Mouse (Mus musculus) embryo, embryonic 10 days (tissue): Measurements from ENCODE around the gene Synpo2.
"Not testable (repeated sequence)": the region's sequence is repeated elsewhere in the genome, so short reads cannot be mapped to it uniquely, and the experiment has no call there.

Experiments
- DNase-seq: peaks from one replicate; pipeline ENCODE4 v3.0.0-alpha.2; 2015; ENCODE audit warnings: low spot score

The Synpo2 gene

DNA sequence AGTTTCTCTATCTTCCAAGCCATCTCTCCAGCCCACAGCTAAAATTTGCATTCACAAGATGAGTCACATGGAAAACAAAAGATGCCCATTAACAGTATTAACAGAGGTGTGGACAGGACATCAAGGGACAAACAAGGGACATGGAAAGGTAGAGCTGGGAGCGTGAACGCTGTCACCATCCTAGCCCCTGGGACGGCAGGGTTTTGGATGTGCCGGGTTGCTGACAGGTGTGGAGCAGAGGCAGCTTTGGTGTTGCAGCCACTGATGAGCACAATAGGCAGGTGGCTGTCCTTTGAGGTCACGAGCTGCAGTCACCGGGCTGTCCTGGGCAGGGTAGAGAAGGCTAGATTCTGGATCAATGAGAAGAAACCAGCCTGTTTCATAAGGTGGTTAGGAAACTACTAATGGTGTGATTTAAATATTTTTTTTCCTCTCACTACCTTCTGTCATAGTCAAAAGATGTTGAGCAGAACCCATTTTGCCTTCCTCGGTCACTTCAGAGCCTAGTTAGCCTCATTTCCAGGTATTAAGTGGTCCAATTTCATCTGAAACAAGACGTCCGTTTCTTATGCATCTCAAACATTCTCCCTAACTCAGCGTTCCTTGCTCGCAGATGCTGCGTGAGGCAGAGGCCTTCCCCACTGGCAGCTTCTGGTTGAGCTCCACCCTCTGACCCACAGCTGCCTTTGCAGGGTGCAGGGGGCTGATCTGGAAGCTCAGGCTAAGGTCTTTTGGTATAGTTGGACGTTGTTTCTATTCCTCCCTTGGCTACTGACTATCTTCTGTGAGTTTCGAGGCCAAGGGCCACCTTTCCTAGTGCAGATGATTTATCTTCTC is 105.4 kb downstream of the Synpo2 start:
- DNase-seq, result no peak

DNA sequence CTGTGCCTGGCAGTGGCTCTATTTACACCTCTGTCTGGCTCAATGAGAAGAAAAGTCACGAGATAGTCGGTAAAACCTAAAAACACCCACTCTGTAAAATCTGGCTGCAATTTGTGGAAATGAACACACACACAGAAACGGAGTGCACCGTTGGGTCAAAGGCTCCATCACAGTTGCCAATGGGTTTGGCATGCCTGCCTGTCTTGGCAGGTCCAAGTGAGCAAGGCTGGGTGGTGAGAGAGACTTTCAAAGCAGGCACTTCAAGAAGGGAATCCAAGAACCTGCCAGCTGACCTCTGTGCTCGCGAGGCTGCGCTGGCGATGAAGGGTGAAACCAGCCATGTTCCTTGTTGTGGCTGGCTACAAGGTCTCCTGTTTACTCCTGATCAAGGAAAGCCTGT is 107.2 kb downstream of the Synpo2 start:
- no peak for DNase-seq

DNA sequence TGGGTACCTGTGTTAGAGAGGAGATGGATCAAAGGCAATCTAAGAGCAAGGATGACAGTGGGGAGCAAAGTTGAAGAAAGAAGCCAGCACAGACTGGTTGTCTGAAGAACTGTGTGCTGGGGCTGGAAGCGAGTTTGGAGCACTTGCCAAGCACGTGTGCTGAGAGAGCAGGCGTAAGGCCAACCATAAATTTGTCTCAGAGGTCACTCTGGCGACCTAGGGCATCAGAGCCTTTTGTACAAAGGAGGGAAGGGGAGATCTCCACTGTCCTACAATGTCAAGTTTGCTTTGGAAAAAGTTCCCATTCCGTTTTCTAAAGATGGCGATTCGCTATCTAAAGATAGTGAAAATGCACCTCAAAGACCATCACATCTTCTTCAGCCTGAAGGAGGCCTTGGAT is 107.9 kb downstream of the Synpo2 start:
- peak; percentile 20 for DNase-seq

DNA sequence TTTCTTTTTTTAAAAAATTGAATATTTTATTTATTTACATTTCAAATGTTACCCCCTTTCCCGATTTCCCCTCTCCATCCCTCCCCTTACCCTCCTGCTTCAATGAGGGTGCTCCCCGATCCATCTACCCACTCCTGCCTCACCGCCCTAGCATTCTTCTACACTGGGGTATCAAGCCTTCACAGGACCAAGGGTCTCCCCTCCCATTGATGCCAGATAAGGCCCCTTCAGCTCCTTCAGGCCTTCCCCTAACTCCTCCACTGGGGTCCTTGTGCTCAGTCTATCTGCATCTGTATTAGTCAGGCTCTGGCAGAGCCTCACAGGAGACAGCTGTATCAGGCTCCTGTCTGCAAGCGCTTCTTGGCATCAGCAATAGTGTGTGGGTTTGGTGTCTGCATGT is 109.2 kb downstream of the Synpo2 start:
- not testable (repeated sequence) for DNase-seq

DNA sequence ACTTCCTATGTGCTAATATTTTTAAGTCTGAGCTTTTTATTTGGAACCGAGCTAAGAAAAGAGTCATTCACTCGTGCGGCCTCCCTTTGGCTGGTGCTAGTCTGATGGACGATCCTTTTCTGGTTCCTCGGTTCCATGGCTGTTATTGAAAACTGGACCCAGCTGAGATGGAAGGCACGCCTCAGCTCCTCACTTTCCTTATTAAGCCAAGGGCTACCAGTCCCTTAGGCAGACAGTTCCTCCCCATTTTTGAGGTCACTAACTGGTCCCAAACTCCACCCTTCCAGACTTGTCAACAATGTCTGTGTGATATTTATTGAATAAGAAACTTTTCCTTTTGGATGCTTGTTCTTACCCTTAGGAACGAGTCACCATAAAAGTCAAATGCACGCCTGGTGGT is 112.1 kb downstream of the Synpo2 start:
- no peak for DNase-seq

DNA sequence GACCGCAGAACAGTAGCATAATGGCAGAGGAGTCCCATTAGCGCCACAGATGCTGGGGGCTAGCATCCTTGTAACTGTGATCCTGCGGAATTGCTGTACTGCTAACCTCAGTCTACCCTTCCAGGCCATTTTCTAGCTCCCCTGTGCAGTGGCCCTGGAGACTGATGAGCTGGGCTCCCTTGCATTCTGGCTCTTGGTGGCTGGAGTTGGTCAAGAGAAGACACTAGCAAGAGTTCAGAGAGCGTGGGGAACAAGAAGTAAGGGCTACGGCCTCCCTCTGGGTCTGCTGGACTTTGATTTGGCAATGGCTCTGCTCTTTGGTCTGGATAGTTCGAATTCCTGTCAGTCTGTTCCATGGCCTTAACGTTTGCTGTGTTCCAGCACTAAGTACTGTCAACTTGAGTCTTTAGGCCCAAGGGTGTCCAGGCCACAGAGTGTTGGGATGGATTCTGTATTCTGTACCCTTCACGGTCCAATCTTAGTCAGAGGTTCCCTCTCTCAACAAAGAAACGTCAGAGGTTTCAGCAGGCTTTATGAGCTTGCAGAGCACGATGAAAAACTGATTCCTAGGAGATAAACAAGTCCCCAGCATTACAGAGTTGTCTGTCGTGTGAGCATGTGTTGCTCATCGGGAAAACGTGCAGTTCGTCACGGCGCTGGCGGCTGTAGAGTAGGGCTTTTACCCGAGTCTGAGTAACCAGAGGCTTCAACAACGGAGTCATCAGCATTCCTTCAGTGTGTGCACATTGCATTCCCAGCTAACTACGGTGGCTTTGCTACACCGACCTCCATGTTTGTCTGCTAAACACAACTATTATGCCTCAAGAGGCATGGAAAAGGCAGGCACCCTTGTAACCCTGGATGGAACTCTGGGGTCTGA is 113.6 kb downstream of the Synpo2 start:
- no peak for DNase-seq

DNA sequence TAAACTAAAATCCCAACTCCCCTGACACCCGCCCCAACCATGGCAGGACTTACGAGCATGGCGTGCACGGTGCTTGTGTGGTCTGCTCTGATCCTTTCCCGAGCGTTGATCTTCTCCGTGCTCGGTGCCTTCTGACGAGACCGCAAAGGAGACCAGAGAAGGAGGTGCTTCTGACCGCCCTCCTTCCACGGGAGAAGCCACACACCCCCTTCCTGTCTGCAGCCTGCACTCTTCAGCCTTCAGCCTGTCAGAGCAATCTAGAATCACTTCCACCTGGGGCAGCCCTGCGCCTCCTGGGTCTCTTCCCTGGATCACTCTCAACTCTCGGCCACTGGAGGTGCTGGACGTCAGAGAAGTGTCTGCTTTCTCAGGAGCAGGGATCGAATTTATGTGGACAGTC is 119.0 kb downstream of the Synpo2 start:
- DNase-seq, result peak; percentile 36

DNA sequence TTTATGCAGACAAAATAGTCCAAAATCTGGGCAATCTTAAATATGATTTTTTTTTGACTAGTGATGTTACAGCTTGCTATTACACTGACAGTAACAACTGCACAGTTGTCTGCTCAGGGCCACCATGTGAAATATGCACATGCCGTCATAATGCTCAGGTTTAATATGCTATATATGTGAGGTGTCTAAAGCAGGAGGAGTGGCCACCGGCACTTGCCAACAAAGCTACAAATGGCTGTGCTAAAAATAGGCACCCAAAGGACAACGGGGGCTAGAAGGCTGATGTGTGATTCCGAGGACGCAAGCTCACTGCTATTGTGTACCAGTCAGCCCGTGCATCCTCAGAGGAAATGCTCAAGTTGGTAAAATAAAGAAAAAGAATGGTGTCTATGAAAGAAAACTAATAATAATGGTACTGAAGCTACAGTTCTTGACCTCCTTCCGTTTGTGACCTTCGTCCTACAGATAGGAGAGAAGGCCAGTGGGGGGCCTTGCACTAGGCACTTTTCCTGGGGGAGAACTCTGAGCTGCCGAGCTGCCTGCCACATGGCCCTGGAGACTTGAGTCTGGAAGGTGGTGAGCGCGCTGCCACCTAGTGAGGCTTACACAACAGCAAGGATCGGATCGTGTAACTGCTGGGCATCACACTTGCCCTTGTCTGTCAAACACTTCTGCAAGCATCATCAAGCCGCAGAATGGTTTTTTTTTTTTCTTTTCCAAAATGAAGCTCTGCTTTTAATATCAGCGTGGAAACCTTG is 120.0 kb downstream of the Synpo2 start:
- peak; percentile 66 for DNase-seq

DNA sequence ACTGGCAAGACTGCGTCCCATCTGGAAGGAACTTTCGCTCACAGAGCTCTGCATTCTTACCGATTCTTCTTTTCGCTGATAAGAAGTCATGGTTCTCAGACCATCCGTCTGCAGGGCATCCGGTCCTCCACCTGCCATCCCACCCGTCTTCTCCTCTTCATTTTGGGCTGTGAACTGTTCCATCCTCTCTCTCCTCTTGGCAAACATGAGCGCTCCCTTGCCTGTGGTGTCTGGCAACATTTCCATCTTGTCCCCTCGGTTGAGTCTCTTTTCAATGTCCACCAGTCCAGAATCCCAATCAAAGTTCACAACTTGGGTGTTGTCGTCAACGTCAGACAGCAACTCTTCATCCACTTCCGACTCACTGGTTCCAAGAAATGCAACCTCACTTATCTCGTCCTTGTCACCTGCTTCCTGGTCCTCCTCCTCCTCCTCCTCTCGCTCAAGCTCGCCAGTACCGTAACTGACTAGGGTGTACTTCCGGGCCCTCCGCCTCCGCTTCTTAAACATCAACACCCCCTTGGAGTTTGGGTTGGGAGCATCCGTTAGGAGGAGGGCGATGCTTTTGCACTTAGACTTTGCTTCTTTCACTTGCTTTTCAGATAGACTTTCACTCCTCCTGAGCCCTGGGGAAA is 121.8 kb downstream of the Synpo2 start:
- no peak for DNase-seq

DNA sequence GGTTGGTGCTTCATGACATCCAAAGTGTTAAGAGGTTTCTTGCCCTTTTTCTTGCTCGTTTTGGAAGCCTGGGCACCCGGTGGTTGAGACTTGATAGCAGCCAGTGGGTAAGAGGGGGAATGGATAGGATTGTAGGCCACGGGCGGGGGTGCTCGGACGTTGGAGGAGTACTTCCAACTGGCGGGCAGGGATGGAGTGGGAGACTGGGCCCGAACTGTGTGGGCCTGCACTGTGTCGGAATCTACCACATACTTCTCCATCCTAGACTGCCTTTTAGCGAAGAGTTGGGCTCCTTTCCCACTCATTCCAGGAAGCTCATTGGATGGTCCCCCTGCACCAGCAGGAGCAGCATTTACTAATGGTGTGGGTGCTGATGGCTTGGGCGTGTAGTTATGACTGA is 123.2 kb downstream of the Synpo2 start:
- no peak for DNase-seq

DNA sequence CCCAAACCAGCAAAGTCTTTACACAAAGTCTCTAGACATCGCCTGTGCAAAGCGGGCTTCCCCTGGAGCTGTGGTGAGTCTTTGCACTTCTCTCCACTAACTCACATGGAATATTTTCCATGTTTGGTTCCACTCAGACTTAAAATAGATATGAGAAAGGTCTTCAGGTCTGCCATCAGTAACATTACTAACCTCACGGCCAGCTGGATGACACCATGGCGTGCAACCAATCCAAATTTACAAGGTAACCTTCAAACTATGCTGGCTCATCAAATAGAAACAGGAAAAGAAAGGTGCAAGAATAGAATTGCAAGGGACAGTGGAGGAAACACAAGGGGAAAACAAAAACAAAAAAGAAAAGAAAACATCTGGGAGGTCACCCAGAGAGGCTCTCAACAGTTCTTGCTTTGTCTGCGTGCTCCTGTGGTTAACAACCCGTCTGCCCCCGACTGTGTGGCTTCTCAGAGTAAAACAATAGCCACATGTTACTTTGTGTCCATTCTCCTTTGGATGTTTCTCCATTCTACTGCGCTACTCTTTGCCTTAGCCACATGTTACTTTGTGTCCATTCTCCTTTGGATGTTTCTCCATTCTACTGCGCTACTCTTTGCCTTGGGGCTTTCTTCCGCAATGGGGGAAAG is 124.8 kb downstream of the Synpo2 start:
- no peak for DNase-seq

DNA sequence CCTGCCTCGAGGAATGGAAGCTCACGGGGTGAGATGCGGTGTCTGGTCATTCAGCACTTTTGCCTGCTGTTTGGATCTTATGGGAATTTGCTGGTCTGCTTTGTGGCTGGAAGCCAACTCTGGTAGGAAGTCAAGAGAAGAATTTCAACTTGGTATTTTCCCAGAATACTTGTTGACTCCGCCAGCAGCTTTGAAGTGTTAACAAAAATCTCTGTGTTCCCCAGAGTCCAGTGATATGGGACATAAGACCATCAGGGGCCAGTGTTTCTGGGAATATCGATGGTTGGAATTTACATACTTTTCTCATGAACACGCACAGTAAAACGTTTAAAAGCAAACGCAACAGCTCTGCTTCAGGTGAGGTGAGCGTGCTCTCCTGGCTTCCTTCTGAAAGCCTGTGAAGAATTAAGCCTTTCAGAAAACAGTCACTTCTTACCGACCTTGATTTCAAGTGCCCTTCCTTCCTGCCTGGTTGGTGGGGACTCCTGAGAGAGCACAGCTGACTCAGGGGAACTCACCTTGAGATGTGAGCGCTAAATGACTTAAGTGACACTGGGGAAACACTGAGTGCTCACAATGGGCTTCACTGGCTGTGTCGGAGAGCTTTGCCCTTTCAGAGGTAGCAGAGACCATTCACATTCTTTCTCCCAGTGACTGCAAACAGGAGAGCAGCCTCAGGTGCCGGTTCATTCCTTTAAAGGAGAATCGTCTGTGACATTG is 128.0 kb downstream of the Synpo2 start:
- no peak for DNase-seq

DNA sequence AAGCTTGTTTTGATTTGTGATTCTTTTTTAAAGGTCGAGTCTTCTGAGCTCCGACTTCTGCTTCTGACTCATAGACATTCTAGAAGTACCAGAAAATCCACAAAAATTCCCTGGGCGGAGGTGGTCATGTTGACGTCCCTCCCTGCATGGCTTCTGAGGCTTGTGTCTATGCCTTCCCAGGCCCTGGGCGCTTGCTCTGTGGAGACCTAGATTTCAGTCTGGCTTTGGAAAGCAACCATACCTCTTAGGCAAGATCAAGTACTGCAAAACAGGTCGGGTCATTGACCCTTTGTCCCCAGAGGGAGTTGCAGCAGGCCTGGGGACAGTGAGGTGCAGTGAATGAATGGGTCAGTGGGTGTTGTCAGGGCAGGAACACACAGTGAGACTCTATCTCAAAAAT is 131.6 kb downstream of the Synpo2 start:
- DNase-seq, result no peak

DNA sequence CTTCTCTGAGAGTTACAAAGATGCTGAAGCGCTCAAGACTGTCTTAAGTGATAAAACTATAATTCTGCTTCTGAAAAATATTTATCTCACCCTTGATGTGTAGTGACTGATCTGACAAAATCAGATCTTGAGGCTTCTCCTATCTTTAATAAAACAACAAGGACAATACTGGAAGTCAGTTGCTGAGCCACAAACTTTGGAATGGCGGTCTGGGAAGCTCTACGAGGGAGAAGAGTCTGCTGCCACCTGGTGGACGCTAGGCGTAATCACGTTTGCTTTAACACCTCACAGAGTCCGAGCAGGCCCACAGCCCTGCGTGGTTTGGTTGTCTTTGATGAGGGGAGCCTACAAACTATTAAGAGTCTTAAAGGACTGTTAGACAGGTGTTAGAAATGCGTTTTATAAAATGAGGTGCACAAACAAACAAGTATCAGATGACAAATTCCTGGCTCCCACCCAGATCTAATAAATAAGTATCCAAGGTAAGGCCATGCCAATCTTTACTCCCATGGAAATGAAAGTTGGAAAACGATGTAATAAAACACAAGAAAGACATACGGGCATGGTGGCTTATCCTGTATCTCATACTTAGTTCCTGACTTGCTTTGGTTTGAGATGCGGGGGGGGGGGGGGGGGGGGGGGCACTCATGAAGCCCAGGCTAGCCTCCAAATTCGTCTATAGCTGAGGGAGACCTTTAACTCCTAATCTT is 132.6 kb downstream of the Synpo2 start:
- DNase-seq, result peak; percentile 94

DNA sequence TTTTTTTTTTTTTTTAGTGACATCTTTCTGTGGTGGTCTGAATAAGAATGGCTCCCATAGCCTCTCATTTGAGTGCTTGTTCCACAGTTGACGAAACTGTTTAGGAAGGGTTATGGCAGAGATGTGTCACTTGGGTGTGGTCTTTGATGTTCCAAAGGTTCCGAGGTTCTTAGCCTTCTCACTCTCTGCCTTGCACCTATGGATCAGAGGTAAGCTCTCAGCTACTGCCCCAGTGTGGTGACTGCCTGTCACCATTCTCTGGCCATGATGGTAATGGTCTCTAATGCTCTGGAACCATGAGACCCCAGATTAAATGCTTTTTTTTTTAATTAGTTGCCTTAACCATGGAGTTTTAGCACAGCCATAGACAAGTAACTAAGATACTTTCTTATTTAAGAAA is 134.2 kb downstream of the Synpo2 start:
- no peak for DNase-seq

DNA sequence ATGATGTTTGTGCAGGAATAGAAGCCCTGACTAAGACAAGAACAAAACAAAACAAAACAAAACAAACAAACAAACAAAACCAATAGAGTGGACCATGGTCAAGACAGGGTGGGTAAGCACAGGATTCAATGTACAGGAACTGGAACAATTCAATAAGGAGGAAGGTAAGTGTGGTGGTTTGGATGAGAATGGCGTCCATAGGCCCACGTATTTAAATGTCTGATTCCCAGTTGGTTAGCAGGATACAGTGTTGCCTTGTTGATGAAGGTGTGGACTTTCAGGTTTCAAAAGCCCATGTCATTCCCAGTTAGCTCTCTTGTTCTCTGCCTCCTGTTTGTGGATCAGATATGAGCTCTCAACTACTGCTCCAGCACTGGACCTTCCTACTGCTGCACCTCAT is 140.8 kb downstream of the Synpo2 start:
- DNase-seq, result no peak

DNA sequence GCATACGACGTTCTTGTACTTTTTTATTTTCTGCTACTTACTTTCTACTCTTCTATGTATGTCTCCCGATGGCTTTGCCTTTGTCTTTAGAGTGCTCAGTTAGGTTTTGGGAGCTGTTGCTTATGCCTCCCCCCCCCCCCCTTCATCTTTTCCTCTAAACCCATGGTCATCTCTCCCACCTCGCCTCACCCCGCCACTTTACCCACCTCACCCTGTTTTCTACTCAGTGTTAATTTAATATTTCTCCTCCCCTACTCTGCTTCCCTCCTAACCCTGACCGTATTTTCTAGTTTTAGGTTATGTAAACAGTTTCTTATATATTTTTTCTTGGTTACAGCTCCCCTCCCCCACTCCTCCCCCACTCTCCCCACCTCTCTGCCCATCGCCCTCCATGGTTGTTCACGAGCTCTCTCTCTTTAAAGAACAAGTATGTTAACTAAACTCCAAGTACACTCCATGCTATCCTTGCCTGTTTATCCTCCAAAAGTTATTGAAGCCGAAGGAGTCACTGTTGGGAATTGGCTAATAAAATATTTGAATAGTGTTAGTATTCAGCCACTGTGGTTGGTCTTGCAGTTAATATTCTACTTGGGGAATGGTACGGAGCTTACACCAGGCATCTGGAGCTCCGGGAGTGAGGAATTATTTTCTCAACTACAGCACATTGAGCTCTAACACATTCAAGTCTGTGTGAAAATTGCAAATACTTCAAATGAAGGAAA is 142.1 kb downstream of the Synpo2 start:
- no peak for DNase-seq

DNA sequence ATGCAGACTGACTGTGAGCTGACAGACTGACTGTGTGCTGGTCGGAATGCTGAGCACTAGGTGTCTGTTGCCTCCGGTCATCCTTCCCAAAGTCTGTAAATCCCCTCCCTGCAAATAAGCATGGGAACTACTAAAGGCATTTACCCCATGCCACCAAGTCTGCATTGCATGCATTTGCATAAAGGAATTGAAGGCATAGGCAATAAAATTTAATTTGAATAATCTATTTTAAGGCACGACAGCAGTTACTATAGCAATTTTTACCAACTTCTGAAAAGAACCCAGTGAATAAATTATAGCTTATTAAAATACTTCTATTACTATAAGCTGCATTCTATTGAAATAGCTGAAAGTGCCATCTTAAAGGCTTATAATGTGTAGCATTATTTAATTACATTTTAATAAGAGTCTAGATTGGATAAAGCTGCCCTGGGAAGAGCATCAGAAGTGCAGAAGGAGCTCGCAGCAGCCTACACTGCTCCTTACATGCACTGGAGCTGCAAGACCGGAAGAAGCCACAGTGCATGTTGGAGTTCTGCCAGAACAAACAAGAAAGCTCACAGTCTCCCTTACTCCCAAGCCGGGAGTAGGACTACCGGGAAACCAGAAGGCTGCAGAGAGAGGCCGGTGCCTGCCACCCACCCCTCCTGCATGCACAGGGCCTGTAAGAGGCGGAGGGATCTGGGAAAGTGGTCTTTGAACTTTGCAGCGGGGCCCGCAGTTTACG is 142.9 kb downstream of the Synpo2 start:
- DNase-seq, result no peak

DNA sequence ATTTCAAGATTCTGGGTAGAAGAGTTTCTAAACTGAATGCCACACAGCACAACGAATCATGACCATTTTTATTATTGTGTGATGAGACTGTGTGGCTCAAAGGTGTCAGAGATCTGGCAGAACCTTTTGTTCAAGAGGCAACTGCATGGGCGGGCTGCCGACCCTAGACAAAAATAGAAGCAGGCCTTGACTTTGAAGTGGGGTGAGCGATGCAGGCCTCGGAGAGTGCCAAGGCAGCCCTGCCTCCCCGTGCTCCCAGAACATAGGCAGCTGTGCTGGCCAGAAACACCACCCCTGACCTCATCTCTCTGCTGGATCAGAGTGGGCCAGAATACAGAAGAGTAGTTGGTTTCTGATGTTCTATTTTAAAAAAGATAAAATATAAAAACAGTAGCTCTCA is 143.5 kb downstream of the Synpo2 start:
- no peak for DNase-seq
